Mouse (Mus musculus): ENCODE results near the gene Opa3. TPM values are rescaled to one million over a fixed set of nuclear protein-coding genes. Genes with fewer than 3 reads are reported as not detected.

Opa3 gene
- total RNA-seq, 2 experiments from 2014 or later: 41.9 to 52.4 TPM

DNA sequence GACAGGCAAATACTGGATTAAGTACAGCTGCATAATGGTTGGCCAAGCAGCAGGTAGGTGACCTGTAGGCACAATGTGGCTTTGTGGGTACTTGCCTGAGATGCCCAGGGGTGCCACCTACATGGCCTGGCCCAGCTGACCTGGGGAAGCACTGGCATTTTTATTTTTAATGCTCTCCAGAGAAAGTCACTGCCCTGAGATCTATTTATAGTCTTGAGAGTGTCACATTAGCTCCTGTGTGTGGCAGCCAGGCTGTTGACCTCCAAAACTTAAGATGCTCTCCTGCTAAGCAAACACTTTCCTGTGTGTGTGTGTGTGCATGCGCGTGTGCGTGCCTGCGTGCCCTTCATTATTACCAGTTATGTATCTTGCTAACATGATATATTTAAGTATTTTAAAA lies 10.2 kb downstream of the Opa3 start:
- Histone ChIP-seq H3K27ac (peak overlapping the region; percentile 92), H3K4me3 (0 out of 2 replicates have a peak overlapping the region, but pooled peaks have one; percentile 2)
- DNase-seq: peak; percentile 67
- intact Hi-C loops (cut with DNase I): loop anchor here (2.0 kb wide), 1 partner anchor 44 kb away; the partner anchor contains the start of gene Rtn2
- no peak for TF ChIP-seq CTCF (IDR thresholded peaks at IDR 0.05)

DNA sequence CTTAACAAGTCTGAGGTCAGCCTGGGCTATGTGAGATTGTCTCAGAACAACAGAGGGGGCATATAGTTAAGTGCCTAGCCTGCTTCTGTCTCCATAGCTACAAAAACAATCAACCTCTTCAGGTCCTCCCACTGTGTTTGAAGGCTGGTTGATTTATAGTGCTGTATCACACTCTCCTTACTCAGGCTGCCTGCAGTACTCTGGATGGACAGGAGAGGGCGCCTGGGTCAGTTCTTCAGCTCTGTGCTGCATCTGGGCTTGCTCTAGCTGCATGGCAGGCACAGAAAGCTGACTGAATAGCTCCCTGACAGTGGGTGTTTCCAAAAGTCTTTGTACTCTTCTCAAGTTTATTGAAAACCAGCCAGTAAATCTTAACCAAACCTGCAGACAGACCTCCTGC lies 11.3 kb downstream of the Opa3 start:
- DNase-seq: peak; percentile 93
- Histone ChIP-seq H3K27ac (peak overlapping the region; percentile 92), H3K4me3 (peak overlapping the region; percentile 13; the same call in 1 of the 2 replicates)
- intact Hi-C loops (cut with DNase I): loop anchor here (2.0 kb wide), 1 partner anchor 43 kb away; the partner anchor contains the start of gene Rtn2
- peak; percentile 99 for TF ChIP-seq CTCF (IDR thresholded peaks at IDR 0.05)

DNA sequence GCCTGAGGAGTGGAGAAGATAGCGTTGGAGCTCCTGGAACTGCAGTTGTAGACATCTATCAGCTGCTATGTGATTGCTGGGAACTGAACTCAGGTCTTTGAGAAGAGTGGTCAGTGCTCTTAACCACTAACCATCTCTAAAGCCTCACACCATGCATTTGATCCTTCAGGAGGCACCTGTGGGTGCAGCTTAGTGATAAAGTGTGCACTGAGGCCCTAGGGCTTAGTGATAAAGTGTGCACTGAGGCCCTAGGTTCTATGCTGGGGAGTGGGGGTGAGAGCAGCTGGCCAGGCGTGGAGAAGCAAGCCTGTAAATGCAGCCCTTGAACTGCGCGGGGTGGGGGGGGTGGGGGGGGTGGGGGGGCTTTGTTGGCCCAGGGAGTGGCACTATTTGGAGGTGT lies 11.9 kb downstream of the Opa3 start:
- peak overlapping the region; percentile 92 for H3K27ac ChIP-seq
- TF ChIP-seq CTCF (IDR thresholded peaks at IDR 0.05): no peak
- intact Hi-C loops (cut with DNase I): loop anchor here (2.0 to 5.0 kb wide), 2 partner anchors 43 to 107 kb away; partner anchors contain the start of gene Rtn2
- no peak for DNase-seq
- H3K4me3 ChIP-seq: no peak overlapping the region

DNA sequence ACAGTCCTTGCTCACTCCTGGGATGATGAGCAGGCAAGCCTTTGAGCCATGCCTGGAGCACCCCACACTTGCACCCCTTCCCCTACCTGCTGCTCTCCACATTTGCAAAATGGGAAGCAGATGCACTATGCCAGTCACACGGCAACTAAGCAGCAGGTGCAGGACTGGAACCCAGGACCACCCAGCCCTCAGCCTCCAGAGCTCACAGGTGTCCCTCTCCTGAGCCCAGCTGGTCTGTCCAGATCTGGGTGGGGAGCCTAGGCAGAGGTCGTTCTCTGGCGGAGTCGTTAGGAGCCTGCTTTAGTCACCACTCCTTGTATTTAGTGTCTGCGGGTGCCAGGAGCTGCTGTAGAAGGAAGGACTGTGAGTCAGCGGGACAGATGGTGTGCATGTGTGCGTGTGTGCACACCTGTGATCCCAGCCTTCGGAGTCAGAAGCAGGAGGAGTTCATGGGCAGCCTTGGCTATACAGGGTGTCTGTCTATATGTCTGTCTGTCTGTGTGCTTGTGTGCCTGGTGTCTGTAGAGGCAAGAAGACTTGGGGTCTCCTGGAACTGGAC lies 12.8 kb downstream of the Opa3 start:
- TF ChIP-seq CTCF (IDR thresholded peaks at IDR 0.05): no peak
- no peak overlapping the region for H3K4me3 ChIP-seq
- H3K27ac ChIP-seq: peak overlapping the region; percentile 51; the same call in 1 of the 2 replicates
- intact Hi-C loops (cut with DNase I): loop anchor here (5.0 kb wide), 1 partner anchor 106 kb away; no protein-coding TSS in a partner anchor
- no peak for DNase-seq

DNA sequence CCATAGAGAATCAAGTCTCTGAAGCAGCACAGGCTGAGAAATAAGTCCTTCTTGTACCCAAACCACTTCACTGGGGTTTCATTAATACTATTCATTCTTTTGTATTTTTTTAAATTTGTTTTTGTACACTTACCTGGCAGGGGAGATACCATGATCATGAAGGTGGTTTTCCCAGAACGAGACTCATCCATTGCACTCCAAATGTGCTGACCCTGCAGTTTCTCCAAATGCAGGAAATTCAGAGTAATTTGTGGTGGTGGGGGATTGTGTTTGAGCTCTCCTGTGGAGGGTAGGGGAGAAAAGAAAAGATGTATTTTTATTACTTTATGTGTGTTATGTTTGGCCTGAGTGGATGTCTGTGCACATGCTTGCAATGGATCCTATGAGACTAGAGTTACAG lies 13.9 kb downstream of the Opa3 start:
- intact Hi-C loops (cut with DNase I): loop anchor here (5.0 kb wide), 1 partner anchor 105 kb away; no protein-coding TSS in a partner anchor
- Histone ChIP-seq H3K4me3 (no peak overlapping the region), H3K27ac (no peak overlapping the region)
- DNase-seq: no peak
- TF ChIP-seq CTCF (IDR thresholded peaks at IDR 0.05): no peak

DNA sequence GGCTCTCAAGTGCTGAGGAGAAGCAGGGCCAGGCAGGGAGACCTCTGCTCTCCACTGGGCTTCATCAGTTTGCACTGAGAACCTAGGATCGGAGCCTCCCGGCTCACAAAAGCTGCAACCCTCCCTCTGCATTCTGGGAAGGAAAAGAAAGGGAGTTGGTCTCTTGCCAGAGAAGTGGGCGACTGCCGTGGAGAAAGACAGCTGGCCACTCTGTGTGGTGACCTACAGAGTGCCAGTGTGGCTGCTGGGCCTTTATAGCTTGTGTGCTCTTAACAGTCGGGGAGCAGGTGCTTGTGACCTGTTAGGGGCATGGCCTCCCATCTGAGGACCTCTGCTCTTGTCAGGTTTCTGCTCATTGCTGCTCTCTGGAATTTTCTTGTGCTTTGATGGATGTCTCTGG lies 15.7 kb downstream of the Opa3 start:
- no peak for DNase-seq
- no peak for TF ChIP-seq CTCF (IDR thresholded peaks at IDR 0.05)
- Histone ChIP-seq H3K4me3 (no peak overlapping the region), H3K27ac (0 out of 2 replicates have a peak overlapping the region, but pooled peaks have one; percentile 16)
- intact Hi-C loops (cut with DNase I): loop anchor here (5.0 kb wide), 1 partner anchor 103 kb away; no protein-coding TSS in a partner anchor

DNA sequence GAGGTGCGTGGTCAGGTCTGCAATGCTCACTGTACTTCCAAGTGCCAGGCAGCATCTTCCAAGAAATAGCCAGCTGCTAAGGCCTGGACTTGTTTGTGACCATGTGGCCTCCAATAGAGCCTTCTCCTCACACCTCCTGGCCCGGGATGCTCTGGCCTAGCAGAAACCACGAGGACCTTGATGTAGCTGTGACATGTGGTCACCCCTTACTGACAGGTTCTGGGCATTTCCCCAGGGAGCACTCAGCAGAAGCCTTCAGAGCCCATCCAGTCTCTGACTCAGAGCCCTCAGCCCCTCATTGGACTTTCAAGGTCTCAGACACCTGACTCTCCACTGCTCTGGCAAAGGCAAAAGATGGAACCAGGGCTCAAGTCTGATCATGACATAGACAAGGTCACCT lies 16.9 kb downstream of the Opa3 start:
- no peak overlapping the region for H3K4me3 ChIP-seq
- intact Hi-C loops (cut with DNase I): no loop called here
- no peak for TF ChIP-seq CTCF (IDR thresholded peaks at IDR 0.05)
- H3K27ac ChIP-seq: peak overlapping the region; percentile 12; the same call in 1 of the 2 replicates
- no peak for DNase-seq

DNA sequence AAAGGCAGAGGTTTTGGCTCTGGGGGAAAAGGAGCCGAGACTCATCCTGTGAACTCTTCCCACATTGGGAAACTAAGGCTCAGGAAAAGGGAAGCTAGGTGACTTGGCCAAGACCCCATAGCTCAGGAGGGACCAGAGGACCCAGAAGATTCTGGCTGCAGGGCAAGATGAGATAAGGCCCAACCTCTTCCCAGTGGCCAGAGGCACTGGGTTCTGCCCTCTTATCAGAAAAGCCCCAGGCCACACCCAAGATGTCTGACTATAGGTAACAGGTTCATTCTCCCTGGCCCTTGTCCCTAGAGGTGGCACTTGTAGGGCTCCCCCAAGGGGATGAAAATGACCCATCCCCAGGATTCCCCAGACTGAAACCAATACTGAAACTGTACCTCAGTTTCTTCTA lies 18.7 kb downstream of the Opa3 start:
- H3K4me3 ChIP-seq: no peak overlapping the region
- no peak overlapping the region; the same call in 1 of the 2 replicates for H3K27ac ChIP-seq
- TF ChIP-seq CTCF (IDR thresholded peaks at IDR 0.05): no peak
- no peak for DNase-seq
- intact Hi-C loops (cut with DNase I): no loop called here

DNA sequence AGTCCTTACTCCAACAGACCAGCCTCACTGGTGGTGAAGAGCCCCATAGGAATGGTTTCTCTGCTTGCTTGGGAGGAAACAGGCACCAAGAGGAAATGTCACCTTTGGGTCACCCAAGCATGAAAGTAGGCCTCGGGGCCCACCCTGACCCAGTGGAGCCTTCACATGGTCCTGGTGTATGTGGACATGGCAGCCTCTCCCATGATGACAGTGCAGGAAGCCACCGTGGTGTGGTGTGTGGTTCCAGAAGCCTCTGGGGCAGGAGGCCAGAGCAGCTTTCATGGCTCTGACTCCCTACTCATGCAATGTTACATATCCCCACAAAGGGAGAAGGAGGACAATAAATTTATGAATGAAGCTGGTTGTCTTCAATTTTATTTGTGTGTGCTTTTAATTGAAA lies 19.4 kb downstream of the Opa3 start:
- no peak for TF ChIP-seq CTCF (IDR thresholded peaks at IDR 0.05)
- no peak for DNase-seq
- intact Hi-C loops (cut with DNase I): no loop called here
- Histone ChIP-seq H3K27ac (peak overlapping the region; percentile 24; the same call in 1 of the 2 replicates), H3K4me3 (no peak overlapping the region)

DNA sequence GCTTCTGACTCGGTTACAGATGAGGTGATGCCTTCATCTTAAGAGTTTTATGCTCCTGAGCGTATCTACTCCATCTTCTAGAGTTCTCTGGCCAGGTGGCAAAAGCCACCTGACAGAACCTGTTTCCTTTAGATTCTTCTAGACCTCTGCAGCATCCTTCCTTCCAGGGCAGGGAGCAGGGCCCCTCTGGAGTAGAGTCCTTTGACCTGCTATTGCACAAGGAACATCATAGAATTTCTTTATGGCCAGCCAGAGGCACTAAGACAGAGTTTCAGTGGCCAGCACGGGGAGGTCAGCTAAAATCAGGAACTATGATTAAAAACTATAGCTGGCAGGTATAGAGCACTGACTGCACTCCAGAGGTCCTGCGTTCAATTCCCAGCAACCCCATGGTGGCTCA lies 23.9 kb downstream of the Opa3 start:
- Histone ChIP-seq H3K4me3 (no peak overlapping the region), H3K27ac (peak overlapping the region; percentile 53)
- intact Hi-C loops (cut with DNase I): no loop called here
- no peak for TF ChIP-seq CTCF (IDR thresholded peaks at IDR 0.05)
- DNase-seq: no peak

DNA sequence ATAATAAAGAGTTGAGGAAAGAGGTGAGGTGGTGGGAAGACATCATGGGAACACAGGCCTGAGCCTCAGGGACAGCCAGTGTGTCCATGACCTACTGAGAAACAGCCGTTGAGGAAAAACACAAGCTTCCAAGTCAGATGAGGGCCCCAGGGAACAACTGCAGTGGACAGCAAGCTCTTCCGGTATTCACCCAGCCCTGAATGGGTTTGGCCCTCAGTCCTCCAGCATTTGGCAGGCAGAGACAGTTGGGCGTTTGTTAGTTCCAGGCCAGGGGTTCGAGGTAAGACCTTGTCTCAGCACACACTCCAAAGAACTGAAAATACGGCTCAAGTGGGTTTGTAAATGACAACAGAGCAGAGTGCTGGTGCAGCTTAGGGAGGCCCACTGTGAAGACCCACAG lies 25.3 kb downstream of the Opa3 start:
- intact Hi-C loops (cut with DNase I): no loop called here
- no peak for DNase-seq
- peak overlapping the region; percentile 71 for H3K27ac ChIP-seq

DNA sequence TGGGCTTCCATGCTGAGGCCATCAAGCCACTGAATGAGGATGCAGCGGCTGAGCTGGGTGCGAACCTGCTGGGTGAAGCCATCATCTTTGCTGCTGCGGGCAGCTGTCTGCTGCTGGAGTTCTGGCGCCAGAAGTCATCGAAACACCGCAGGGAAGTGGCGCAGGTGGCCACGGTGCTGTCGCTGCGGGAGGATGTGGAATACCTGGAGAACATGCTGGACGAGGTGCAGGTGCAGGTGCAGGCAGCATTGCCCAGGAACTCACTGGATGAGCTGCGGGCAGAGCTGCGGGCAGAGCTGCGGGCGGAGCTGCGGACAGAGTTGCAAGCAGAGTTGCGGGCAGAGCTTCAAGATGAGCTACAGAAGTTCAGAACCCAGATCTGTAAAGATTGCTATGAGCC lies 27.3 kb downstream of the Opa3 start:
- Histone ChIP-seq H3K27ac (no peak overlapping the region), H3K4me3 (no peak overlapping the region)
- no peak for TF ChIP-seq CTCF (IDR thresholded peaks at IDR 0.05)
- intact Hi-C loops (cut with DNase I): no loop called here
- DNase-seq: no peak

More for the DNA sequence above, 25.3 kb downstream of the Opa3 start:
- TF ChIP-seq CTCF (IDR thresholded peaks at IDR 0.05): no peak
- no peak overlapping the region for H3K4me3 ChIP-seq

DNA sequence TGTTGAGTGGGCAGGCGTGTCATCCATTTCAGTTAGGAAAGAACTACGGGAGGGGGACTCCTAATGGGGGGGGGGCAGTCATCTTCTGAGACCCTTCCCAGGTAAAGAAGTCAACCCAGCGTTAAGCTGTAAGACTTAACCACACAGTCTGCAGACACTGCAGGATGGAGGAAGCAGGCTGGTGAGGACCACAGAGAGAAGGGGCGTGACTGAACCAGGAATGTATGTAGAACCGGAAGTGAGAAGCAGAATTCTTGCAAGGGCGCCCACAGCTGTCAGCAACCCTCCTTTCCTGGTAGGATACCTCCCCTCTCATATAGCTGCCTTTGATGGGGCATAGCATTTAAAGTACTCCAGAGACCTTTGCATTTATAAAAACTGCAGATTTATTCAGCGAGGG lies 28.4 kb downstream of the Opa3 start:
- H3K27ac ChIP-seq: no peak overlapping the region
- intact Hi-C loops (cut with DNase I): no loop called here
- no peak overlapping the region for H3K4me3 ChIP-seq
- DNase-seq: no peak
- no peak for TF ChIP-seq CTCF (IDR thresholded peaks at IDR 0.05)
